Mouse (Mus musculus): ENCODE measurements around the gene H2afb3.
"Not testable (repeated sequence)": the region's sequence is repeated elsewhere in the genome, so short reads cannot be mapped to it uniquely, and the experiment has no call there.

Gene H2afb3

DNA sequence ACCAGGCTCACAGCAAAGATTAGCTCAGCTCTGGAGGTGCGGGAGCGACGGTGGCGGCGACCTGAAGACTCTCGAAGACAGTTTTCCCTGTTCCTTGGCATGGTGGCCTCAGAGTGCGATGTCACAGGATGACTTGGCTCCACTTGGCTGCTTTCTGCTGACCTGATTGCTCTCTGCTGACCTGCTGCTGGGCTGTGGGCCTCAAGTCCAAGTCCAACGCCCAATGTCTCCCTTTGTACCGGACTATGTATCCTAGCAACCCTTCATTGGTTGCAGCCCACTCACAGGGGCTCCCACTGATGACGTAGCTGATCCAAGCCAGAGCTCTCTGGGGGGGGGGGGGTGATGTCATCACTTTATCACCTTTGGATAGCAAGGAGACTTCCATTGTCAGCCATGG is at the start of gene H2afb3:
H2afb3 (minus strand) TSS at position 101 of the 400 bp plus-strand sequence.
- DNase-seq (ENCODE audit: low read depth, low spot score) = not testable (repeated sequence)

DNA sequence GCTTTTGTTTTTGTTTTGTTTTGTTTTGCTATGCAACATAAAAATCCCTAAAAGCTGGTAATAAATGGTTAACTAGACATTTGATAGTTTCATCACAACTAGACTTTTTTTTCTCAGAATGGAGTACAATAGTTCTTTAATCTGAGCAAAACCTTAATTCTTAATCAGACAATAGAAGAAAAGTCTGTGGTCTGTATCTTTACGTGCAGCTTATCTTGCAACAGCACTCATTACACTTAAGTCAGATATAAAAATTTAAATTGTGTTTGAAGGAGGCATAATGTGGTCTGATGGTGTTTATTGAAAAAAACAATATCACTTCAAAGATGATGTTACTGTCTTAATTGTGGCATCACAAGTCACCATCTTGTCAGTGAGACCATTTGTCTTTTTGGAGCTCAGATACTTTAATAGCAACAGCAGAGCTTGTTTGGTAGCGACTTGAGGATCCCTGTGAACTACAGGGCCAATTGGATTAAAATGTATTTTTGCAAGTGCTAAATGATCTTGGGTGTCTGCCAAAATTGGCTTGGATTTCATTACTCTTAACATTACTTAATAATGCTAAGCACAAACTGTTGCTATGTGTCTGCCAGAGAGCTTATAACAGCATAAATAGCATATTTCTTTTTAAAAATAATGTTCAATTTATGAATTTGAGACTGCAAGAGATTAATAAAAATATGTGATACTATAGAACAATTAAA is 11.3 kb downstream of the H2afb3 start:
- DNase-seq (ENCODE audit: low read depth, low spot score) = no peak

DNA sequence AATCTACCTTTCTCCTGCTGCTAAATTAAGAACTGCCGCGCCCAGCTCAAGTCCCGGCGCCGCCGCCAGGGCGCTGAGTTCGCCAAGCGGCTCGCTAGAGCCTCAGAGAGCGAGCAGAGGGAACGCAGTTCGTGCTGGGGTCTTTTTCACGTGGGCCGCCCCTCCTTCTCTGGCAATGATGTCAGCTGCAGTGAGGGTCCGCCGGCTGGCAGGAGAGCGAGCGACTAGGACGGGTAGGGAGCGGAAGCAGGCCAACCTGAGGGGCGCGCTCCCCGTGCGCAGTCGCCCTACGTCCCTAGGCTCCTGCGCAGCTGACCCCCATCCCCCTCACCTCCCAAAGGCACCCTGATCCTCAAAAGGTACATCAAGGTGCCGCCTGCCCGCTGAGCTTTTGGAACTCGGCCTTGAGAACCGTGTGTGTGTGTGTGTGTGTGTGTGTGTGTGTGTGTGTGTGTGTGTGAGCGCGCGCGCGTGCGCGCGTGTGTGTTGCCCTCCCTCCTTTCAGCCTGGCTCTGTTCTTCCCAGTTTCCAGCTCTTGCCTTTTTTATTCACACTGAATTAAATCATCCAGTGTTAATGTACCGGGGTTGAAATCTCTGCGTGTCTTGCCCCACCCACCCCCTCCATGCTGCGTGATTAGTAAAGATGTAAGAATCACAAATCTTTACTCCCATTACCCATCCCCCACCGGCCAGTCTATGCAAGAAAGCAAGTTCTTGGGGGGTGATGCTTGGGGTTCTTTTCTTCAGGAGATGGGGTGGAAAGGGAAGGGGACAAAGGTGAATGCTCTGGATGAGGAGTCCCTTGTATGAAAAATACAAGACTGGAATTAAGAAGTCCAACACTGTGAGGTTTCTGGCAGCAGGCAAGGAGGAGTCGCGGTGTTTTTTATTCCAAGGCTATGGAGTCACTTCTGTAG is 19.8 kb downstream of the H2afb3 start:
- DNase-seq (ENCODE audit: low read depth, low spot score) = no peak

DNA sequence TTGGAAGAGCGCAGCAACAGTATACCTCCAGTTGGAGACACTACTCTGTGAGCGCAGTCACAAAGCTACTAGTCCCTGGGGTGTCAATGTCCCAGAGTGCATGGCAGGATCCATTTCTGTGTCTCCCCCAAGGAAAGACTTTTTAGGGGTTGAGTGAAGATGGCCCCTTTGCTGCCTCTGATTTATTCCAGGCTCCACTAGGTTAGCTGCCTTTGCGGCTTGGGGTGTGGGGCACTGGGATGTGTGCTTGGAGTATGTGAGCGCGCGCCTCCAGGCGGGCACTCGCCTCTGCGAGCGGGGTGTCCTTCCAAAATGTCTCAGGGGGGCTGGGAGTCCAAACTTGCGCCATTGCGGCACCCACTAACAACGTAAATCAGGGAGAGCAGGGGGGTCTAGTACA is 21.2 kb downstream of the H2afb3 start:
- no peak for DNase-seq (ENCODE audit: low read depth, low spot score)

DNA sequence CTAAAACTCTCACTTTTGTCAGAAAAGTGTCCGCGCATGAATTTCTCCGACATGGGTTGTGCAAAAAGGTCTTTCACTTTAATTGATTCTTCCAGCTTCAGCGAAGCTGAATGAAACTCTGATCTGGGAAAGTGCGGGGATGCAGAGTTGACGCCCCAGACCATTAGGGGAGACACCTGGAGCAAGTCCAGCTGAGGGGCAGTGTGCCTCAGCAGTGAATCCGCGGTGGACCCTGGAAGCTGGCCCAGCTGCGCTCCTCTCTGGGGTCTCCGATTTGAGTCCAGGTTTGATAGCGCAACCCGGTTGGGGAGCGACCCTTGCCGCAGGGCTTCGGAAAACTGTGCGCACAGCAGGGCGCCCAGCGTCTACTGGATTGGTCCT is 22.0 kb downstream of the H2afb3 start:
- DNase-seq (ENCODE audit: low read depth, low spot score) = no peak

DNA sequence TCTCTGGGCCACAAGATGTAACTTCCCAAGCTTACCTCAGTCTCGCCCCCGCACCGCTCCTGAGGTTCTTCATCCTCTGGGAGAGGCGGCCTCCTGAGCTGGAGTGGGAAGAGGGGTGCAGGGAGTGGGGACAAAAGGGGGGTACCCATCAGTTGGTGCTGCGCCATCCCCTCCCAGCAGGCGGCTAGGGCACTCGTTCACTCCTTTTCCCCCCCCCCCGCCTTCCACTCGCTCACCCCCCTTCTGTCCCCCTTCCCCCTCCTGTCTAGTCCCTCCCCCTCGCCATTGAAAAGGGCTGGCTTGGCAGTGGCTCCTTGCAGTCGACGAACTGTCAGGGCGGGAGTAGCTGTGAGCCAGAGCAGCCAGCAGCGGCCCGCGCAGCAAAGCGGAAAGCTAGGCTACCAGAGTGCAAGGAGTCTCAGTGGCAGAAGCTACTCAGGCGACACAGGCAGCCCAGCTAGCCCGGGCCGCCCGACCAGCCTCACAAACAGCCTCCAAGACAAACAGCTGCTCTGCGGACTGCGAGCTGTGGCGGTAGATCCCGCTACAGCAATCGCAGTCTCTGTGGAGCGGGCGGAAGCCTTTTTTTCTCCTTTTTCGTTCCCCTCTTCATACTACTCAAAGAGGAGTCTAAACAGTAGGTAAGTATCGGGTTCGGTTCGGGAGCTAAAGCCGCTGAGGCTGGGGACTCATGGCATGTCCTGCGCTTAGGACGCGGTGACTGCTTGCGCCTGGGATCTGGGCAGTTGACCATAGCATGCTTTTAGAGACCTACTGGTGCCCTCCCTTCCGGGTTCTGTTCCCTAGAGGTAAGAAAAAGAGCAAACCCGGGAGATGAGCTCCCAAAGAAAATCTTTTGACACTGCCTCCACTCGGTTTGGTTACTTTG is 22.6 kb downstream of the H2afb3 start, which contains the start of gene Pcdh11x:
Pcdh11x (plus strand) TSS at position 249 of the 889 bp plus-strand sequence.
- DNase-seq (ENCODE audit: low read depth, low spot score) = no peak

DNA sequence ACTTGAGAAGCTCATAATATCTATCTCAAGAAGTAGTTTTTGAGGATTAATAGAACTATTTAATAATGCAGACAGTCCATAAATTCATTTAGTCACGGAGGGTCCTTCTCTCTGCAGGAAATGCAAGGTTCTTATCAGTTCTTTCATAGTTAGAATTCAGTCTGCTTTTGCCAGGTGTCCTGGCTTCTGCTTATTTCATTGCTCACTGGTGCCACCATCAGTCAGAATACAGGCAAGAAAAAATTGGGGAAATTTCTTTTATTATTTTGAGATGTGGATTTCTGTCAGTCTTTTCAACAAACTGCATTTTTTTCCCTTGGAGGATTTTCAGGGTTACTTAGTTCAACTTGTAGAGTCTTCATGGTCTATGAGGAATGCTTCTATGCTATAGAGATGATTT is 25.4 kb downstream of the H2afb3 start:
- DNase-seq (ENCODE audit: low read depth, low spot score) = no peak

DNA sequence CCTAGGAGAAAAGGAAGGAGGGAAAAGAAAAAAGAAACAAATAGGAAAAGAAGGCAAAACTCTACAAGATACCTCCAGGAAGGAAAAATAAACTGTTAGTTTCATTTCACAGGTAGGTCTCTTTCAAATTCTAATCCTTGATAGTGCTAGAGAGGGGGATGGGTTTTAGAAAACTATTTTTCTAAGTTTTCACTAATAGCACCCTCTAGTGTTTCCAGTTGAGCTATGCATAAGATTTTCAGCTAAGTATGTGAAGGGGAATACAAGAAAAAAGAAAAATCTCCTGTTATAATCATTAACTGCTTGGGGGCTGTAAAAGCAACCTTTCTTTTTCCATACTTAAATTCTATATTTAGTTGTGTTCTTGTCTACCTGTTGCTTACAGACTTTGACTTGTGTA is 27.4 kb downstream of the H2afb3 start:
- no peak for DNase-seq (ENCODE audit: low read depth, low spot score)
